Mouse (Mus musculus): ENCODE results near the gene Rbbp9. TPM values are rescaled to one million over a fixed set of nuclear protein-coding genes. Genes with fewer than 3 reads are reported as not detected.
A peak's percentile ranks its signal among the peaks of the same experiment; 100 is the strongest.

Rbbp9 gene
- polyA plus RNA-seq, 1 experiment = 4.6 TPM

DNA sequence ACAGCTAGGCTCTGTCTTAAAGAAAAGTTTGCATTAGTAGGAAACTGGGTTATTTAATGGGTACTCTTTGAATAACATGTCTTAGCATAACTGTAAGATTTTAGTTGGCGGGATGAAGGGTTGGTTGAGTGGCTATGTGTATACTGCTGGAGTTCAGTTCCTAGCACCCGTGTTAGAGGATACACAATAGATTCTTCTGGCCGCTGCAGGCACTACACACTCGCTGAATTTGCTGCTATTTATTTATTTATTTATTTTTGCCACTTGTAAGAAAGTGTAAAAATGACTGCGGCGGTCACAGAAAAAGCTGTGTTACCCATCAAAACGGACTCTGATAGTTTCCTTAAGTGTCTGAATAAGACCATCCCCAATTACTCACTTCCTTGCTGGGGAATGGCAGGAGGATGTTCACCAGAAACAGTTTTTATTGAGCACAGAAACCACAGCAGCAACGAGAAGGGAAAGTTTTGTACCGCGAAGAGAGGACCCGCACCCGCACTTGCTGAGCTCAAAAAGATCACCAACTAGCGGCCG, 4.7 kb upstream of the Rbbp9 start:
- no peak for TF ChIP-seq POLR2A (IDR thresholded peaks at IDR 0.05; ENCODE audit: borderline replicate concordance, control insufficient read depth, low read depth, low read length)
- TF ChIP-seq CTCF (IDR thresholded peaks at IDR 0.05; ENCODE audit: control insufficient read depth, insufficient read depth, low read length) = no peak
- H3K4me1 ChIP-seq (ENCODE audit: control insufficient read depth, insufficient read depth, low read length) = no peaks in the 10 kb centered on the region; the same call in 1 of the 2 replicates
- WGBS = under 1% methylated on average over 14 of the region's 14 CpGs
- H3K27ac ChIP-seq (ENCODE audit: control insufficient read depth, insufficient read depth, low read depth, low read length, poor library complexity) = peak overlapping the region; percentile 90
- H3K4me3 ChIP-seq (replicated peaks; ENCODE audit: control insufficient read depth, low read depth, low read length) = peak overlapping the region; percentile 78

DNA sequence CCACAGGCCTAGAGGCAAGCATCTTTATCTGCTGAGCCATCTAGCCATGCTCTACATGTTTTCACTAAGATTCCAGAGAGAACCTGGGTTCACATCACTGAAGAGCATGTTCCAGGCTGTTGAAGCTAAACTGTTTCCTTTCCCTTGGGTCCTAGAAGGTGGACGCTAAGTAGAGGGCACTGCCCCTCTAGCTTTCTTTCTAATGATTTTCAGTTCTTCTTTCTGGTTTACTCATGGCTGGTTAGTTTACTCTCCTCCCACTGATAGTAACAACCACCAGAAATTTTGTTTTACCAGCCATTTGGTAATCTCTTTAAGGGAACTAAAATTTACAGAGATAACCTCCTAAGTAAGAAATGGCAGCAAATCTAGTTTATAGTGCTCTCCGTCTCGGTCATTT, 3.2 kb upstream of the Rbbp9 start:
- H3K27ac ChIP-seq (ENCODE audit: control insufficient read depth, insufficient read depth, low read depth, low read length, poor library complexity) = no peak overlapping the region
- no peaks in the 10 kb centered on the region; the same call in 1 of the 2 replicates for H3K4me1 ChIP-seq (ENCODE audit: control insufficient read depth, insufficient read depth, low read length)
- no peak overlapping the region for H3K4me3 ChIP-seq (replicated peaks; ENCODE audit: control insufficient read depth, low read depth, low read length)
- 80% methylated on average over 3 of the region's 3 CpGs for WGBS
- TF ChIP-seq POLR2A (IDR thresholded peaks at IDR 0.05; ENCODE audit: borderline replicate concordance, control insufficient read depth, low read depth, low read length) = no peak

DNA sequence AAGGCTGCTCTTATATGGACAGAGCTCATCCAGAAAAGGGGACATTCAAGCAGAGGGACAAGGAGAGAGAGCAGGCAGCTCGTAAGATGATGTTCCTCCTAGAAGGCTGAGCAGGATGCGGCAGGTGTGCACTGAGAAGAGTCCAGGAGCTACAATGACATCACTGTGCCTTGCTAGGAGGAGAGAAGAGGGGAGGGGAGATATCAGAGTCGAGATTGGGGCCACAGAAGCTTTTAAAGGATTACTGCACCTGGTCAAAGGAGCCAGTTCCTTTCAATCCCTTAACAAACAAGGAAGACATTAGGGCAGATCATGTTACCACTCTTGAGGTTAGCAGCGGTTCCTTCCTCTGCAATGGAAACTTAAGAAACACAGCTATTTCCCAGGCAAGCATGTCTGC, 3.1 kb downstream of the Rbbp9 start:
- Histone ChIP-seq H3K27ac (ENCODE audit: control insufficient read depth, insufficient read depth, low read depth, low read length, poor library complexity) (no peak overlapping the region), H3K4me1 (ENCODE audit: control insufficient read depth, insufficient read depth, low read length) (no peaks in the 10 kb centered on the region), H3K4me3 (replicated peaks; ENCODE audit: control insufficient read depth, low read depth, low read length) (no peak overlapping the region)
- no peak for TF ChIP-seq POLR2A (IDR thresholded peaks at IDR 0.05; ENCODE audit: borderline replicate concordance, control insufficient read depth, low read depth, low read length)
- TF ChIP-seq CTCF (IDR thresholded peaks at IDR 0.05; ENCODE audit: control insufficient read depth, insufficient read depth, low read length) = no peak
- 72% methylated on average over 4 of the region's 4 CpGs for WGBS

DNA sequence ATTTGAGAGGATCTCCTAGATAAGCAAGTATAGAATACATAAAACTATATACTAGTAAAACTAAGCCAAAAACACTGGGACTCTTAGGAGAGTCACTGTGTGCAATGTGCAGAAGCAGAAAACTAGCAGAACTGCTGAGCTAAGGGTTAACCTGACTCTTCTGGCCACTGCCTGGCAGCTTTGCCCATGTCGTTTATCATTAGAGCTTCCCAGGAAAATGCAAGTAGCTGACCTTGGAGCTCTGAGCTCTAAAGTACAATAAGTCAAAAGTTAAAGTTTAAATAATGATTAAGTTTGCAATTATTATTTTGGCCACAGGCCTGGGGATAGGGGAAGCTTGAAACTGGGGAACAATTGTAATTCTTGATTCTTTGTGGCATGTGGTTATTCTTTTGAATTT, 5.2 kb downstream of the Rbbp9 start:
- no peak overlapping the region for H3K4me3 ChIP-seq (replicated peaks; ENCODE audit: control insufficient read depth, low read depth, low read length)
- WGBS = 71% methylated on average over 1 of the region's 1 CpGs
- TF ChIP-seq CTCF (IDR thresholded peaks at IDR 0.05; ENCODE audit: control insufficient read depth, insufficient read depth, low read length) = no peak
- TF ChIP-seq POLR2A (IDR thresholded peaks at IDR 0.05; ENCODE audit: borderline replicate concordance, control insufficient read depth, low read depth, low read length) = no peak

DNA sequence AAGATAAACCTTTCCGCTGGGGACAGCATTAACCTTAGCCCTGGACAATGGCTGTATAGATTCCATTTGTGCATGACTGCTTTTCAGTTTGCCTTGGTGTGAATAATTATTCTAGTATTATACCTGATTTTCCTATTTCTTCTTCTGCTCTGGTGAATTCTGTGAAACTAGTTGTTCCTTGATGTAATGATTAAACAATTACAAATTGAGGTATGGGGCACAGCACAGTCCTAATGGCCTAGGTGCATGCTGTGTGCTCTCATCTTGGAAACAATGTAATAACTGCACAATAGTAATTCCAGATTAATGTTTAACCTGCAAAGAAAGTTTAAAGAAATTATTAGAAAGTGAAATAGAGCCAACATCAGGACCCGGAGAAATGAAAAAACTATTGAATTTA, 5.6 kb downstream of the Rbbp9 start:
- Histone ChIP-seq H3K27ac (ENCODE audit: control insufficient read depth, insufficient read depth, low read depth, low read length, poor library complexity) (no peak overlapping the region), H3K4me1 (ENCODE audit: control insufficient read depth, insufficient read depth, low read length) (no peaks in the 10 kb centered on the region), H3K4me3 (replicated peaks; ENCODE audit: control insufficient read depth, low read depth, low read length) (no peak overlapping the region)
- TF ChIP-seq CTCF (IDR thresholded peaks at IDR 0.05; ENCODE audit: control insufficient read depth, insufficient read depth, low read length) = no peak
- WGBS = 92% methylated on average over 2 of the region's 2 CpGs

More for the DNA sequence above, 5.2 kb downstream of the Rbbp9 start:
- no peaks in the 10 kb centered on the region for H3K4me1 ChIP-seq (ENCODE audit: control insufficient read depth, insufficient read depth, low read length)
- no peak overlapping the region for H3K27ac ChIP-seq (ENCODE audit: control insufficient read depth, insufficient read depth, low read depth, low read length, poor library complexity)

DNA sequence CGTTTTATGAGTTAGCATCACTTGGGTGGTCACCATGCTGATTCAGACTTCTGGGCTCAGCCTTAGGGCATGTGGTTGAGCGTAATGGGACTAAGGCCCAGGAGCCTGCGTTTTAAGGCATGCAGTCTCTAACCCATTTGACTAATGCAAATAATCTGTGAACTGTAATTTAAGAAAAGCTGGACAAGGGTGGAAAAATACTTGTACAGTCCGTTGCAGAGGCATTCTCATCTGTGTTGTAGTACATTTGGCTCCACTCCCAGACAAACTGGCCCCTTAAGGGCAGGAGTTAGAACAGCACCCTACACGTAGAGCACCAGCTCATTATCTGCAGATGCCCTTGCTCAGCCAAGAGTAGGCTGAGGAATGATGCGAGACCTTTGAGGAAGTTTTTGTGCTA, 6.0 kb downstream of the Rbbp9 start:
- H3K4me3 ChIP-seq (replicated peaks; ENCODE audit: control insufficient read depth, low read depth, low read length) = no peak overlapping the region
- no peaks in the 10 kb centered on the region for H3K4me1 ChIP-seq (ENCODE audit: control insufficient read depth, insufficient read depth, low read length)
- TF ChIP-seq CTCF (IDR thresholded peaks at IDR 0.05; ENCODE audit: control insufficient read depth, insufficient read depth, low read length) (no peak), POLR2A (IDR thresholded peaks at IDR 0.05; ENCODE audit: borderline replicate concordance, control insufficient read depth, low read depth, low read length) (no peak)
- no peak overlapping the region for H3K27ac ChIP-seq (ENCODE audit: control insufficient read depth, insufficient read depth, low read depth, low read length, poor library complexity)
- 80% methylated on average over 6 of the region's 6 CpGs for WGBS

DNA sequence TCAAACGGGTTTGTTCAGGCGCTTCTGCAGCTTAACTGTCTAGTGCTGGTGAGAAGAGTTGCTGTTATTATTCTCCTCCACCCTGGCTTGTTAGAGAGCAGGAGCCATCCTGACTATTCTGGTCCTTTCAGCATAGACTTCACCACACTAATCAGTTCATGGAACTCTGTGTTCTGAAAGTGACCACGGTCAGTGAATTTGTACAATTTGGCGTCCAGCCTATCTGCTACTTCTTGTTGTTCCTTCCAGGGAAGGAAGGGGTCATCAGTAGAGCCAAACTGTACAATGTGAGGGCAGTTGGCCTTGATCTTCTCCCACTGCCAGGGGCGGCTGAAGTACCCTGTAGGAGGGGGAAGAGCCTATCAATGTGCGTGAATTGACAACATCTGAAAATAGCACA, 7.0 kb downstream of the Rbbp9 start:
- H3K4me3 ChIP-seq (replicated peaks; ENCODE audit: control insufficient read depth, low read depth, low read length) = no peak overlapping the region
- H3K27ac ChIP-seq (ENCODE audit: control insufficient read depth, insufficient read depth, low read depth, low read length, poor library complexity) = no peak overlapping the region
- 81% methylated on average over 6 of the region's 6 CpGs for WGBS
- TF ChIP-seq POLR2A (IDR thresholded peaks at IDR 0.05; ENCODE audit: borderline replicate concordance, control insufficient read depth, low read depth, low read length) = no peak
- TF ChIP-seq CTCF (IDR thresholded peaks at IDR 0.05; ENCODE audit: control insufficient read depth, insufficient read depth, low read length) = no peak
- no peaks in the 10 kb centered on the region for H3K4me1 ChIP-seq (ENCODE audit: control insufficient read depth, insufficient read depth, low read length)

DNA sequence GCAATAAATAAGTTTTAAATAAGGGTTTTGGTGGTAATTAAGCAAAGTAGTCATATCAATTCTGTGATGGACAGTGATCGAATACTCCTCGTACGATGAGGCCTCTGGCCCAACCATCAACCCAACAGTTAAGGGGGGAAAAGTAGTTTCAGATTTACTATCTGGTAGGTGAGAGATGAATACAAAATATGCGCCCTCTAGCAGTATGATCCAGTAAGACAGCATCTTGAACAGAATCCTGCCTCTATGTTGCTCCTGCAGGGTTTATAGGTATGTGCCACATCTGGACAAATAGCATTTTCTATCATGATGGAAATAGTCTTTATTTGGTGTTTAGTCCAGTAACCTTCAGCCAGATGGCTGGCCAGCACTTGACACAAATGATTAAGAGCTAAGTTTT, 9.4 kb downstream of the Rbbp9 start:
- no peak for TF ChIP-seq CTCF (IDR thresholded peaks at IDR 0.05; ENCODE audit: control insufficient read depth, insufficient read depth, low read length)
- no peak for TF ChIP-seq POLR2A (IDR thresholded peaks at IDR 0.05; ENCODE audit: borderline replicate concordance, control insufficient read depth, low read depth, low read length)

DNA sequence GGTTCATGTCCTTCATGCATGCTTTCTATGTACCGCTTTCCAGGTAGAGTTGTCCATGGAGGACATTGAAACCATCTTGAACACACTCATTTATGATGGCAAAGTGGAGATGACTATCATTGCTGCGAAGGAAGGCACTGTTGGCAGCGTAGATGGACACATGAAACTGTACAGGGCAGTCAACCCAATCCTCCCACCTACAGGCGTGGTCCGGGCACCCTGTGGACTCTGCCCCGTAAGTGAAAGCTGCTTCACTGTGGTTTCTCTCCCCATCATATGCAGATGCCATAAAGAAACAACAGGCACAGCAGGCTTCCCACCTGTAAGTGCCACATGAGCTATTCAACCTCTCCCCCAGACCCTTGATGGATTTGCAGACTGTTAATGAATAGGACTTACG, 13.5 kb downstream of the Rbbp9 start:
- TF ChIP-seq CTCF (IDR thresholded peaks at IDR 0.05; ENCODE audit: control insufficient read depth, insufficient read depth, low read length) (no peak), POLR2A (IDR thresholded peaks at IDR 0.05; ENCODE audit: borderline replicate concordance, control insufficient read depth, low read depth, low read length) (no peak)
- WGBS = 91% methylated on average over 7 of the region's 7 CpGs
- H3K4me3 ChIP-seq (replicated peaks; ENCODE audit: control insufficient read depth, low read depth, low read length) = no peak overlapping the region

More for the DNA sequence above, 9.4 kb downstream of the Rbbp9 start:
- 87% methylated on average over 4 of the region's 4 CpGs for WGBS
- no peak overlapping the region for H3K4me3 ChIP-seq (replicated peaks; ENCODE audit: control insufficient read depth, low read depth, low read length)
- no peak overlapping the region for H3K27ac ChIP-seq (ENCODE audit: control insufficient read depth, insufficient read depth, low read depth, low read length, poor library complexity)
- H3K4me1 ChIP-seq (ENCODE audit: control insufficient read depth, insufficient read depth, low read length) = no peaks in the 10 kb centered on the region

More for the DNA sequence above, 13.5 kb downstream of the Rbbp9 start:
- H3K4me1 ChIP-seq (ENCODE audit: control insufficient read depth, insufficient read depth, low read length) = no peaks in the 10 kb centered on the region
- H3K27ac ChIP-seq (ENCODE audit: control insufficient read depth, insufficient read depth, low read depth, low read length, poor library complexity) = no peak overlapping the region

Data from bone marrow, adult 2 months (tissue).